Mouse (Mus musculus): ENCODE data around the gene Atp2c2.

DNA sequence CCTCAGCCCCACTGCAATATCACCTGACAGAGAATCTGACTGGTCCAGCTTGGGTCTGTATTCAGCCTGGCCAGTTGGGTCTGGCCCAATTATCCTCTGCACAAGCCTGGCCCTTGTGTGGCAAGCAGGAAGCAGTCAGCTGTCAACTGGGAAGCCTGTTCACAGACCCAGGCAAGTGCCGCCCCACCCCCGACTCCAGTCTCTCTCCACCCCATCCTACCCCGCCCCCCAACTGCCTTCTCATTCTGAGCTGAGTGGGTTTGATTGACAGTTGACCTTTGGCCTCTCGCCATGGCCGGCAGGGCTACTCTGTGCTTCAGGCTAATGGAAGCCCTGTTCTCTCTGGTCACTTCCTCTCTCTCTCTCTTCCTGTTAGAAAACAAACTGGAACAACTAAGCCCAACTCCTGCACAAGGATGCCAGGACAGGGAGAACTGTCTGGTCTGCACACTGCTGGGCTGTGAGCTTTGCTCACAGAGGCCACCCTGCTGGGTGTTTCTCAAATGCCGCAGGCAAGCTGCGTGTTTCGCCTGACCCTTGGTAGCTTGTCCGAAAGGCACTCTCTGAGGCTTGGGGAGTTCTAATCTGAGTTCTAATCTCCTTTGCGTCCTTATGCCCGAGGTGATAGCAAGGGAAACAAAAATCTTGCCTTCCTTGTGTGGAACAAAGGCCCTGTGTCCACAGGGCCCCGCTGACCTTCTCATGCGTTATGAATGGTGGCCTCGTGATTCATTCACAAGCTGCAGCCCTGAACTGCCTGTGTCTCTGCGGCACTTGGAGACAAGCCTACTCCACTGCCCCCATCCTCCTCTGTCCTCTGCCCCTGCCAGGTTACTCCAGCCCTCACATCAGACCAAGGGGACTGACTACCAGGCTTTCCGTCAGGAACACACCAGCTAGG, 92.2 kb downstream of the Atp2c2 start:
- no peak for TF ChIP-seq POLR2A (IDR thresholded peaks at IDR 0.05; ENCODE audit: low read depth, low read length)
- no peak for TF ChIP-seq CTCF (IDR thresholded peaks at IDR 0.05; ENCODE audit: extremely low read depth, insufficient read length, insufficient replicate concordance, low read depth, low read length)
